Mouse (Mus musculus) right cerebral cortex, postnatal 25 days (tissue): Measurements from ENCODE around the gene Sema3a.
A peak's percentile ranks its signal among the peaks of the same experiment; 100 is the strongest.
"Not testable (repeated sequence)": the region's sequence is repeated elsewhere in the genome, so short reads cannot be mapped to it uniquely, and the experiment has no call there.

Experiments
- DNase-seq: peaks from one replicate; pipeline ENCODE4 v3.0.0; 2022

Sema3a gene

GRCm38 (mm10) chr5:13432574-13432973 lies 307.4 kb downstream of the Sema3a start:
- DNase-seq, result no peak

DNA sequence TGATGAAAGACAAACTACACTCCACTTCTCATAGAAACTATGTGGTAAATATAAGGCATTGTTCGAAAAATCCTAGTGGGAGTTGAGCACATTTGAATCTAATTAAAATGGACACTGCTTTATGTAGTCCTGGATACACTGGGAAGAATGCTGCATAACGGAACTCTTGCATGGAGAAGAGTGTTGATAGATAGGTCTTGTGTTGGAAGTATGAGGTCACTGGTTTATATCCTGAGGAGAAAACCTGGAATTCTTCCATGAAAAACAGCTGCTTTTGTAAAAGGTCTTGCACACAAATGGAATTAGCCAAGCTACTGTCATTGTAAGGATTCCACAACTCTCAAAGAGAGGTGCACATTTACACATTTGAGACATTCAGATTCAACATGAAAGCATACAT lies 308.1 kb downstream of the Sema3a start:
- no peak for DNase-seq

DNA sequence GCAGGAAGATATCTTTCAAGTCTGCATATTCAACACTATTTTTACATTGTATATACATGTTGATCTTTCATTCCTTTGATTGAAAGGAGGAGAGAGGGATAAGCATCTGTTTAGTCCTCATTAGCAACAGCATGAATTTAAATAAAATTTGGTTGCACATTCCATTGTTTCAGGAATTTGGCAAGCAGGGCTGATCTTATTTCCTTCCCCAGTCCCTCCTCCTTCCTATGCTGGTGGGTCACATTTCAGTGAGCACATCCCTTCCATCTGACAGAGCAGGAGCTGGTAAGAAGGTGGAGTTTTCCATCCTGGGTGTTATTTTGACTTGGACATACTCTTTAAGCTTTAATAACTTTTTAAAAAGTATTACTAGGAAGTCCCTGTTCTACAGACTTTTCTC lies 315.9 kb downstream of the Sema3a start:
- DNase-seq, result no peak

- no peak for DNase-seq
These were observed 335.2 kb downstream of the Sema3a start for GRCm38 (mm10) chr5:13460182-13461001.

DNA sequence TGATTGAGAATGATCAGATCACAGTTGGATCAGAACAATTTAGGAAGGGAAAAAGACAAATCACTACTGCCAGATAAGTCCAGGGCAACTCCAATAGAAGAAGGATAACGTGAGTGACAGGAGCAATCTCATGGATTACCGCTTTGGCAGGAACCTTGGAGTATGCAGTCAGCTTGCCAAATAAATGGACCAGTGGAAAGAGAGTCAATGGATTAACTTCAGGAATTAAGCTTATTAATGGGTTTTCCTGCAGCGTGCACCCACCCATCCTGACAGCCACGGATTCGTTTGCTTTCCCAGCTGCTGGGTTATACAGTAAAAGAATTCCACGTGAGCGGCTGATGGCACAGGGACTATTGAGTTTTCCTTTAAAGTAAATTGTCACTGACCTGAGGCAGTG lies 343.6 kb downstream of the Sema3a start:
- DNase-seq, result no peak

DNA sequence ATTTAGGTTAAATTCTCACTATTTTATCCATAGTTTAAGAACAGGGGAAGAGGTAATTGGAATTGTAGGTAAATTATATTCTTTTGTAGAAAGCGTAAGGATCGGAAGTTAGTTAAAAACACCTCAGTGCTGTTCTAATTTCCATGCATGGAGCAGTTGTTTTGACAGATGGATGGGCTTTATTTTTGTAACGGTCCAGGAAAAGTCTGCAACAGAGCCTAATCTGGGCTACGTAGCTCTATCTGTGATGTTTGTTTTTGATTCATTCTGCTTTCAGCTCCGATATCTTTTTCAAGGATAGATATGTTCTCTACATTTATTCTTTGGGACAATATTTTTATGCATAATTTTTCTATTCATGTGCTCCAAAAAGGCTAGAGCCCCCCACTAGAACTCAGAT lies 344.2 kb downstream of the Sema3a start:
- DNase-seq, result no peak

- no peak for DNase-seq
These were observed 345.1 kb downstream of the Sema3a start for GRCm38 (mm10) chr5:13470057-13470905.

GRCm38 (mm10) chr5:13477653-13478052 lies 352.4 kb downstream of the Sema3a start:
- DNase-seq, result no peak

GRCm38 (mm10) chr5:13488671-13489070 lies 363.5 kb downstream of the Sema3a start:
- DNase-seq, result no peak

- not testable (repeated sequence) for DNase-seq
These were observed 370.8 kb downstream of the Sema3a start for GRCm38 (mm10) chr5:13495967-13496366.

- peak; percentile 25 for DNase-seq
These were observed 374.6 kb downstream of the Sema3a start for GRCm38 (mm10) chr5:13499835-13500234.

- DNase-seq, result no peak
These were observed 380.8 kb downstream of the Sema3a start for GRCm38 (mm10) chr5:13505839-13506499.

GRCm38 (mm10) chr5:13509163-13509562 lies 383.9 kb downstream of the Sema3a start:
- no peak for DNase-seq

DNA sequence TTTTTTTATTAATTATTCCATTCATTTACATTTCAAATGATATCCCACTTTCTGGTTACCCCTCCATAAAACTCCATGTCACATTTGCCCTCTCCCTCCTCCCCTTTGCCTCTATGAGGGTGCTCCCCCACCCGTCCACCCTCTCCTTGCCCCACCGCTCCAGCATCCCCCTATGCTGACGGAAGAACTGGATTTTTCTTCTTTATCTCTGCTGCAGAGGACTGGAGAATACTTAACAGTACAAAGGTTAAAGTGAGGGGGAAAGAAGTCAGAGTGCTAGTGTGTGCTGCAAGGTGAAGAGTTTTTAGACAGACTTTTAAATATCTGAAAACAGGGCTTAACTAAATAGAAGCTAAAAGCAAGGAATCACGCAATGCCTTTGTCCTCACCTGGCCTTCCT lies 391.8 kb downstream of the Sema3a start:
- no peak for DNase-seq

DNA sequence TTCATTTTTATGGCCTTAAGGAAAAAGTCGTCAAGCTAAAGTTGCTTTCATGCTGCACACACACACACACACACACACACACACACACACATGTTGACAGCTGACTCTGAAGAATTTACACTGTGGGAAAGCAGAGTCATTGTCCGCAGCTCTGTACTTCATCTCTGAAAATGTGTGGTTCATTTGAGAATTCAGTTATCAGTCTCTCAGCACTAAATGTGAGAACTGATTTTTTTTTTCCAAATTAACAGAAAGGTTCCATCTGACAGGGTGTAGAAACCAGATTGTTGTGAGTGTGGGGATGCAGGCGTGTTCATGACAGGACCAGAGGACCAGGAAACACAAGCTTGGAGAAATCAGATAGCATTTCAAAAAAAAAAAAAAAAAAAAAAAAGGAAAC lies 400.4 kb downstream of the Sema3a start:
- DNase-seq, result no peak

DNA sequence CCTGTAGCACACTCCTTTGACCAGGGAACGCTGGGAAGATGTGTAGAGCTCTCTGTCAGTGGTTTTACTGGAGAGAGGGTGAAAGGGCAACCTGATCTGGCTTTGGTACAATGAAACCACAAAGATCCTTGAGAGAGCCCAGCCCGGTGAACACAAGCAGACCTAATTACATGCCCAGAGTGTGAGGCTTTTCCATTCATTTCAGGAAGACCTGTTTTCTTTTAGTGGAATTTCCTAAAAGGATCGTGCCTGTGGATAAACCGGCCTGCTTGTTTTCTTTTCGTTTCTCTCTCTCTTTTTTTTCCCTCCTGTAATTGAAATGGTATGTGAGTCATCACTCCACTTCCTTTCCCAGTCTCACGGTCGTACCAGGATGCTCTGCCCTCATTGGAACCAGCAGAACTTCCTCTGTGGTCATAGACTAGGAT lies 401.8 kb downstream of the Sema3a start:
- no peak for DNase-seq

GRCm38 (mm10) chr5:13529226-13529625 lies 404.0 kb downstream of the Sema3a start:
- no peak for DNase-seq

DNA sequence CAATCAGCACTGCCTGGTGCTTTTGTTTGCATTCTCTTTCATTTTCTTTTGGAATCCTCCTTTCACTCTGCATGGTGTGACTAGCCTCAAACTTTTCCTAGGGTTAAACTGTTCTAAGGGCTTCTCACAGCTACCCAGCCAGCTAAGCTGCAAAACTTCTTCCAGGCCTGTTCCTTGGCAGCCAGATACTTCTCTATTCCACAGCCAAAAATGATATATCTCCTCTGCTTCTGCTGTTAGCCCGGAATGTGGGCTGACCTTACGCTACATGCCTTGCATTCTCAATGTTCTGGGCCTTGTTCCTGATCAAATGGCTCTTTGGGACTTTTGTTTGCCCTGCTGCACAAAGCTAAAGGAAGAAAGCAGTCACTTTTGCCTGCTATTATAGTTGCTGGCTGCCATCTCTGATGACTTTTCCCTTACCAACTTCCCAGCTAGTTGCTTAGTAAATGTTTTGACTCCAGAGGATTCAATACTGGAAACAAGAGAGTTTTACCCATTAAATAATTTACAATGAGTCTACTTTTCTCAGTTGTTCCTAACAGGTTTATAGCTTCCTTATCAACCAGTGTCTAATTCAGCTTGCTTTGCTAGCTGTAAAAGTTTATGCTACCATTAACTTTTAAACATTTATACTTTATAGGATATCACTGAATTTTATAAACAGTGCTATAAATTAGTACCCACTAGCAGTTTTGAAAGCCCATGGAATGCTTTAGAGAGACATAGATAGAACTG lies 422.4 kb downstream of the Sema3a start:
- DNase-seq, result no peak

- DNase-seq, result no peak
These were observed 423.0 kb downstream of the Sema3a start for GRCm38 (mm10) chr5:13548210-13548554.

DNA sequence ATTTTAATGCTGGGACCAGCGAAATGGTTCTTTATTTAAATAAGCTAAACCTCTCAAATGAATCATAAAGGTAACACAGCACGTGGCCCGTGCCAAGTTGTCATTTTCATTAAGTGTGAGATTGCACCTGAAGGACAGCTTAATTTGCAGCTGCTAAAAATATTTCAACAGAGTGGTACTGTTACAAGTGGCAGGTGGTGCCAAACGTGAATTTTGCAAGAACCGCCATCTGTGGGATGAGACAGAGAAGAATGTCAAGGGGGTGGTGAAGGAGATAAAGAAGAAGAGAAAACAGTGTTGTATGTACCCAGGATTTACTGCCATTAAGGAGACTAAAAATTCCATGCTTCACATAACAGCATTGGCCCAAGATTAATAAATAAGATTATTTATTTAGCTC lies 423.9 kb downstream of the Sema3a start:
- DNase-seq, result no peak

DNA sequence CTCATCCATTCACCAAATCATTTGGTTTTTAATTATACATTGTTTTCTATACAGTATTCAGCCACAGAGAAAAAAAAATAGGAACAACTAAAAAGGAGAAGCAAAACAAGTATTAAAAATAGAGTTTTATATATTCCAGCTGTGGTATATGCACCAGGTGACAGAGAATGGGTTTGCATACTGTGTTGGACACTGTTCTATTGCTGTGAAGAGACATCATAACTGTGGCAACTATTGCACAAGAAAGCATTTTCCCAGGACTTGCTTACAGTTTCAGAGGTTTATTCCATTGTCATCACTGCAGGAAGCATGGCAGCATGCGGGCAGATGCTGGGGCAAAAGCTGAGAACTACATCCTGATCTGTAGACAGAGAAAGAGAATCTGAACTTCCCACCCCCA lies 425.7 kb downstream of the Sema3a start:
- DNase-seq, result no peak

- DNase-seq, result no peak
These were observed 432.0 kb downstream of the Sema3a start for GRCm38 (mm10) chr5:13557257-13557656.

DNA sequence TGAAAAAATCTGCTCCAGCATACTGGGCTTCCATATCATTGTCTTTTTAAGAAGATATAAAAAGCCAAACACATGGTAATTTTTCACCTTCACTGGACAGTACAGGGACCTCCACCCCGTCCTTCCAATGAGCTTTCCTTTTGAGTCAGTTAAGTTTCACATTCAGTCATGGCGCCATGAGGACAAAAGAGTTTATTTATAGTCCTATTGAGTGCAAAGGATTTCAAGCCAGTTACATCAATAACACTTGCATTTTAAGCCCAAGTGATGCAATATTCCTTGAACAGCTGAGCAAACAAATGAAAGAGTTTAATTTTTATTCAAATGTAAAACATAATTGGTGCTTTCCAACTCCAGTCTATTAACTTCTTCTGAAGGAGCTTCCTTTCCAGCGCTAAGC lies 448.7 kb downstream of the Sema3a start:
- DNase-seq, result no peak
